Mouse (Mus musculus) liver, postnatal 0 days (tissue): ENCODE measurements at regions not wholly inside any gene's neighbourhood (a gene's known extent, or its start where the extent isn't known, plus 50 kb on each side); places are given as distances from the start of the nearest gene placed in this dataset.
"Not testable (repeated sequence)": the region's sequence is repeated elsewhere in the genome, so short reads cannot be mapped to it uniquely, and the experiment has no call there.

Experiments
- ATAC-seq: fragments of 200-750 bp; cut with Nextera tagmentation; 2 replicates; pipeline ENCODE4 v1.8.0; 2017; ENCODE audit warnings: mild to moderate bottlenecking, moderate library complexity
- DNase-seq: peaks from one replicate; pipeline ENCODE4 v3.0.0-alpha.2; 2016
- H3K27ac ChIP-seq: fragments of 300-500 bp; sonication (generic); 2 replicates; pipeline ENCODE4 v1.5.1; 2014; ENCODE audit warnings: antibody characterized with exemption, moderate library complexity, mild to moderate bottlenecking, low read depth
- H3K27me3 ChIP-seq: fragments of 300-500 bp; sonication (generic); 2 replicates; pipeline ENCODE4 v1.6.1; 2014; ENCODE audit warnings: low read length, control low read depth, mixed read lengths; ENCODE audit not compliant: insufficient read depth
- H3K36me3 ChIP-seq: fragments of 300-500 bp; sonication (generic); replicated peaks from 2 replicates; pipeline ENCODE4 v1.6.1; 2014; ENCODE audit warnings: mild to moderate bottlenecking, control low read depth, low read length, moderate library complexity, mixed read lengths; ENCODE audit not compliant: insufficient read depth
- H3K4me1 ChIP-seq: fragments of 300-500 bp; sonication (generic); 2 replicates; pipeline ENCODE4 v1.6.1; 2014; ENCODE audit warnings: antibody characterized with exemption, mild to moderate bottlenecking, control low read depth; ENCODE audit not compliant: insufficient read depth
- H3K4me2 ChIP-seq: fragments of 300-500 bp; sonication (generic); 2 replicates; pipeline ENCODE4 v1.6.1; 2014; ENCODE audit warnings: low read depth, mild to moderate bottlenecking, low read length, moderate library complexity, mixed read lengths
- H3K4me3 ChIP-seq: fragments of 300-500 bp; sonication (generic); 2 replicates; pipeline ENCODE4 v1.5.1; 2014; ENCODE audit warnings: low read depth, low read length
- H3K9ac ChIP-seq: fragments of 300-500 bp; sonication (generic); replicated peaks from 2 replicates; pipeline ENCODE4 v1.6.1; 2014; ENCODE audit warnings: mild to moderate bottlenecking, moderate library complexity
- H3K9me3 ChIP-seq: fragments of 300-500 bp; sonication (generic); 2 replicates; pipeline ENCODE4 v1.6.1; 2016; ENCODE audit warnings: mild to moderate bottlenecking, control low read depth, low read length, mixed read lengths
- CTCF ChIP-seq: sonication (generic); IDR thresholded peaks from 2 replicates; pipeline ENCODE4 v1.5.1; 2016; ENCODE audit warnings: antibody characterized with exemption, low read depth
- EP300 ChIP-seq: IDR thresholded peaks from 2 replicates; pipeline ENCODE4 v1.6.1; 2016; ENCODE audit warnings: antibody characterized with exemption, low read depth, mild to moderate bottlenecking
- WGBS: fragments of 180-500 bp; shearing (Covaris S2); extraction: QIAGEN DNeasy Blood & Tissue Kit; methylation state at CpG from one replicate; pipeline ENCODE4 v1.1.7; 2014; ENCODE audit not compliant: insufficient replicate concordance; 5-methylcytosine and 5-hydroxymethylcytosine counted together

- H3K4me3 ChIP-seq: no peak overlapping the region
- H3K9me3 ChIP-seq: no peaks in the 10 kb centered on the region; the same call in 1 of the 2 replicates
- 74% methylated on average over 6 of the region's 6 CpGs for WGBS
- TF ChIP-seq CTCF (no peak), EP300 (no peak)
- H3K36me3 ChIP-seq: no peaks in the 10 kb centered on the region
- H3K4me2 ChIP-seq: no peak overlapping the region
- ATAC-seq (no peak), DNase-seq (no peak)
- no peaks in the 10 kb centered on the region for H3K4me1 ChIP-seq
- no peak overlapping the region for H3K27ac ChIP-seq
- H3K27me3 ChIP-seq: no peaks in the 10 kb centered on the region
- H3K9ac ChIP-seq: no peak overlapping the region
These were observed 1049.7 kb upstream of the 1700008P02Rik start for GRCm38 (mm10) chr3:7669956-7670355.

DNA sequence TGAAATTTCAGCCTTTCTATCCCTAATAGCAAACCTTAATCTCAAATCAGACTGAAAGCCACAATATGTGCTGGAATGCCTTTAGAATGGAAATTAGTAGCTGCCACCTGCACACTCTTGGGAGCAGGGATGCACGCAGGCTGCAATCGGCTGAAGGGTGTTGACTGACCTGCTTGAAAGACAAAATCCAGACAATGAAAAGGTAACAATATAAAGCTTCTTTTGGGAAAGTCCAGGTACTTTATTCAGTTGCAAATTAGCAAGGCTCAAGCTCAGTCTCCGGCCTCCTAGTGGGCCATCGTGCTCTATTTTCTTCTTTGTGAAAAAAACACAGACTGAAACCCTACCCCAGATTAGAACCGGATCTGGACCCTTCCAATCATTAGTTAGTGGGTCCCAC is 1047.6 kb upstream of the 1700008P02Rik start:
- H3K4me2 ChIP-seq, H3K4me1 ChIP-seq, H3K27me3 ChIP-seq, ATAC-seq, H3K9ac ChIP-seq, H3K4me3 ChIP-seq, H3K27ac ChIP-seq, H3K36me3 ChIP-seq, DNase-seq, H3K9me3 ChIP-seq: not testable (repeated sequence)
- 79% methylated on average over 5 of the region's 5 CpGs for WGBS

DNA sequence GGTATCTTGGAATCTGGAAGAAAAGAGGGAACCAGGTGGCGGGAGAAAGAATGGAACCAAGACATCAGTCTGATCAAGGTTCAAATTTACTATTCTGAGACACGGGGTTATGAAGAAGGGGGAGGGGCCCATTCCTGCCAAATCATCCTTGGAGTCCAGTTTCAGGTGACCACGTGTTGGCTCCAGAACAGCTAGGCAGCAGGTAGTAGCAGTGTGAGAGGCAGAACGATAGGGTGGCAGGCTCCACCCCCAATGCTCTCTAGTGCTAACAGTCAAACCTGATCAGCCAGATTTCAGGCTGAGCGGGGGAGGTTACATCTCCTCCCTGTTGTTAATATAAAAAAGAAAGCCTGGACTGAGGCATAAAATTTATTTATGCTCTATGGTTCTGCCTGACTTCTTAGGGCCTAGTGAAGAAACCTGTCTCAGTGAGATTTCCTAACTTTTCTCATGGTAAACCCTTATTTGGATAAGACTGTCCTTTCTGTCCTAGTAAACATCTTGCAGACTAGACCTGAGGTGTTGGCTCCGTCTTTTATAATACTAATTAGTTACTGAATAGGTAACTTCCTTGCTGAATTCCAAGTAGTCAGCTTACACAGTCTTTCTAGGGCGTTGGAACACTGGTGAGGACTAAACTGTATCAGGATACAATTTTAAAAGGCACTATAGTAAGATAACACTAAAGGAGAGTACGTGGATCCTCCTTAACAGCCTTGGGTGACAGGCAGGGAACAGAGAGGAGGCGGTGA is 1046.3 kb upstream of the 1700008P02Rik start:
- not testable (repeated sequence) for DNase-seq, H3K27me3 ChIP-seq, H3K27ac ChIP-seq, H3K9ac ChIP-seq, H3K4me1 ChIP-seq, H3K4me2 ChIP-seq, H3K36me3 ChIP-seq, H3K9me3 ChIP-seq, H3K4me3 ChIP-seq, ATAC-seq
- WGBS: 70% methylated on average over 9 of the region's 9 CpGs
